Mouse (Mus musculus): ENCODE measurements at regions not wholly inside any gene's neighbourhood (a gene's known extent, or its start where the extent isn't known, plus 50 kb on each side); places are given as distances from the start of the nearest gene placed in this dataset.

GRCm38 (mm10) chr13:10710909-10711308 is 350.3 kb upstream of the Chrm3 start:
- TF ChIP-seq CTCF (IDR thresholded peaks at IDR 0.05; ENCODE audit: control insufficient read depth, insufficient read depth, low read length) (no peak), POLR2A (IDR thresholded peaks at IDR 0.05; ENCODE audit: borderline replicate concordance, control insufficient read depth, low read depth, low read length) (no peak)

All from bone marrow, adult 2 months (tissue).